Mouse (Mus musculus) forebrain, embryonic 11.5 days (tissue): ENCODE measurements around the gene Camk1d. TPM values are rescaled to one million over a fixed set of nuclear protein-coding genes. Genes with fewer than 3 reads are reported as not detected.

Source experiments
- ATAC-seq: fragments of 200-750 bp; cut with Nextera tagmentation; replicated peaks from 2 replicates; pipeline ENCODE4 v1.8.0; 2017; ENCODE audit warnings: moderate TSS enrichment; ENCODE audit not compliant: low FRiP score
- DNase-seq: peaks from one replicate; pipeline ENCODE4 v3.0.0-alpha.2; 2017; ENCODE audit warnings: low spot score
- H3K27ac ChIP-seq: fragments of 300-500 bp; sonication (generic); 2 replicates; pipeline ENCODE4 v1.5.1; 2014; ENCODE audit warnings: low read depth, low read length
- H3K27me3 ChIP-seq: fragments of 300-500 bp; sonication (generic); 2 replicates; pipeline ENCODE4 v1.6.1; 2014; ENCODE audit warnings: mild to moderate bottlenecking, low read length, mixed read lengths; ENCODE audit not compliant: control insufficient read depth, insufficient read depth
- H3K36me3 ChIP-seq: fragments of 300-500 bp; sonication (generic); 2 replicates; pipeline ENCODE4 v1.6.1; 2014; ENCODE audit warnings: mild to moderate bottlenecking, low read length, moderate library complexity, mixed read lengths; ENCODE audit not compliant: control insufficient read depth, insufficient read depth
- H3K4me1 ChIP-seq: fragments of 300-500 bp; sonication (generic); replicated peaks from 2 replicates; pipeline ENCODE4 v1.6.1; 2014; ENCODE audit warnings: low read length, mixed read lengths; ENCODE audit not compliant: control insufficient read depth, insufficient read depth
- H3K4me2 ChIP-seq: fragments of 300-500 bp; sonication (generic); 2 replicates; pipeline ENCODE4 v1.6.1; 2014; ENCODE audit warnings: low read depth, mild to moderate bottlenecking, low read length, moderate library complexity, mixed read lengths; ENCODE audit not compliant: severe bottlenecking
- H3K4me3 ChIP-seq: fragments of 300-500 bp; sonication (generic); 2 replicates; pipeline ENCODE4 v1.5.1; 2014; ENCODE audit warnings: low read depth, low read length
- H3K9ac ChIP-seq: fragments of 300-500 bp; sonication (generic); 2 replicates; pipeline ENCODE4 v1.6.1; 2014; ENCODE audit warnings: low read length
- H3K9me3 ChIP-seq: fragments of 300-500 bp; sonication (generic); 2 replicates; pipeline ENCODE4 v1.6.1; 2016; ENCODE audit warnings: low read length, mixed read lengths; ENCODE audit not compliant: control insufficient read depth
- WGBS: fragments of 180-500 bp; shearing (Covaris S2); extraction: QIAGEN DNeasy Blood & Tissue Kit; methylation state at CpG from one replicate; pipeline ENCODE4 v1.1.7; 2014; 5-methylcytosine and 5-hydroxymethylcytosine counted together
- polyA plus RNA-seq: library from polyadenylated mRNA; unstranded; fragments of >200 nt; fragmentation: Nextera tagmentation; extraction: Ambion mirVana; gene quantifications from 2 replicates; pipeline ENCODE4 v1.2.1, GENCODE M21; 2014

Gene Camk1d
- polyA plus RNA-seq, 1 experiment from 2014 or later = 2.2 TPM

- no peak for DNase-seq
Measured at GRCm38 (mm10) chr2:5477525-5477924, 236.8 kb downstream of the Camk1d start.

GRCm38 (mm10) chr2:5469366-5469941 lies 244.9 kb downstream of the Camk1d start:
- 53% methylated on average over 4 of the region's 4 CpGs for WGBS
- H3K4me1 ChIP-seq = peaks cover 2% of the 10 kb centered on the region; the same call in 1 of the 2 replicates
- no peak overlapping the region for H3K9ac ChIP-seq
- H3K27me3 ChIP-seq = no peaks in the 10 kb centered on the region
- no peak for ATAC-seq
- H3K36me3 ChIP-seq = no peaks in the 10 kb centered on the region
- no peaks in the 10 kb centered on the region; the same call in 1 of the 2 replicates for H3K9me3 ChIP-seq
- H3K4me2 ChIP-seq = no peak overlapping the region
- H3K27ac ChIP-seq = no peak overlapping the region
- no peak overlapping the region for H3K4me3 ChIP-seq
- DNase-seq = no peak

More at GRCm38 (mm10) chr2:5477525-5477924, 236.8 kb downstream of the Camk1d start:
- Histone ChIP-seq H3K4me2 (no peak overlapping the region), H3K36me3 (no peaks in the 10 kb centered on the region), H3K4me3 (no peak overlapping the region), H3K27ac (no peak overlapping the region), H3K9me3 (no peaks in the 10 kb centered on the region), H3K4me1 (no peaks in the 10 kb centered on the region), H3K9ac (no peak overlapping the region), H3K27me3 (no peaks in the 10 kb centered on the region)
- 83% methylated on average over 1 of the region's 1 CpGs for WGBS
- ATAC-seq = no peak

- Histone ChIP-seq H3K9ac (no peak overlapping the region), H3K4me3 (no peak overlapping the region), H3K9me3 (no peaks in the 10 kb centered on the region; the same call in 1 of the 2 replicates), H3K27ac (no peak overlapping the region), H3K27me3 (no peaks in the 10 kb centered on the region), H3K4me2 (no peak overlapping the region), H3K36me3 (no peaks in the 10 kb centered on the region), H3K4me1 (peaks cover 2% of the 10 kb centered on the region; the same call in 1 of the 2 replicates)
- DNase-seq (no peak), ATAC-seq (no peak)
- 74% methylated on average over 2 of the region's 2 CpGs for WGBS
Measured at GRCm38 (mm10) chr2:5467537-5467936, 246.8 kb downstream of the Camk1d start.

GRCm38 (mm10) chr2:5458671-5459235 lies 255.6 kb downstream of the Camk1d start:
- Histone ChIP-seq H3K27ac (no peak overlapping the region), H3K4me1 (no peaks in the 10 kb centered on the region), H3K36me3 (no peaks in the 10 kb centered on the region), H3K4me2 (no peak overlapping the region), H3K9ac (no peak overlapping the region), H3K4me3 (no peak overlapping the region), H3K27me3 (no peaks in the 10 kb centered on the region), H3K9me3 (no peaks in the 10 kb centered on the region)
- ATAC-seq (no peak), DNase-seq (no peak)
- WGBS = 84% methylated on average over 16 of the region's 16 CpGs

- DNase-seq (no peak), ATAC-seq (no peak)
- Histone ChIP-seq H3K27ac (no peak overlapping the region), H3K4me3 (no peak overlapping the region), H3K9ac (no peak overlapping the region), H3K4me2 (no peak overlapping the region), H3K9me3 (no peaks in the 10 kb centered on the region), H3K4me1 (no peaks in the 10 kb centered on the region), H3K27me3 (no peaks in the 10 kb centered on the region), H3K36me3 (no peaks in the 10 kb centered on the region)
- WGBS = 90% methylated on average over 5 of the region's 5 CpGs
Measured at GRCm38 (mm10) chr2:5458075-5458494, 256.2 kb downstream of the Camk1d start.

GRCm38 (mm10) chr2:5456108-5456507 lies 258.2 kb downstream of the Camk1d start:
- H3K9ac ChIP-seq = no peak overlapping the region
- 77% methylated on average over 2 of the region's 2 CpGs for WGBS
- no peaks in the 10 kb centered on the region for H3K4me1 ChIP-seq
- H3K4me2 ChIP-seq = no peak overlapping the region
- H3K4me3 ChIP-seq = no peak overlapping the region
- no peak for DNase-seq
- no peaks in the 10 kb centered on the region for H3K36me3 ChIP-seq
- ATAC-seq = no peak
- no peak overlapping the region for H3K27ac ChIP-seq
- no peaks in the 10 kb centered on the region for H3K27me3 ChIP-seq
- no peaks in the 10 kb centered on the region for H3K9me3 ChIP-seq

GRCm38 (mm10) chr2:5454830-5455229 lies 259.5 kb downstream of the Camk1d start:
- Histone ChIP-seq H3K4me2 (no peak overlapping the region), H3K27me3 (no peaks in the 10 kb centered on the region), H3K4me1 (no peaks in the 10 kb centered on the region), H3K27ac (no peak overlapping the region), H3K9ac (no peak overlapping the region), H3K4me3 (no peak overlapping the region), H3K36me3 (no peaks in the 10 kb centered on the region), H3K9me3 (no peaks in the 10 kb centered on the region)
- DNase-seq (no peak), ATAC-seq (no peak)
- 83% methylated on average over 9 of the region's 9 CpGs for WGBS

- no peaks in the 10 kb centered on the region for H3K9me3 ChIP-seq
- no peak for ATAC-seq
- H3K4me2 ChIP-seq = no peak overlapping the region
- H3K27ac ChIP-seq = no peak overlapping the region
- H3K4me1 ChIP-seq = no peaks in the 10 kb centered on the region
- no peaks in the 10 kb centered on the region for H3K36me3 ChIP-seq
- H3K4me3 ChIP-seq = no peak overlapping the region
- WGBS = 94% methylated on average over 2 of the region's 2 CpGs
- DNase-seq = no peak
- no peak overlapping the region for H3K9ac ChIP-seq
- H3K27me3 ChIP-seq = no peaks in the 10 kb centered on the region
Measured at GRCm38 (mm10) chr2:5451654-5452053, 262.7 kb downstream of the Camk1d start.

- no peak overlapping the region for H3K4me2 ChIP-seq
- H3K9ac ChIP-seq = no peak overlapping the region
- H3K36me3 ChIP-seq = no peaks in the 10 kb centered on the region
- H3K4me3 ChIP-seq = no peak overlapping the region
- H3K27me3 ChIP-seq = no peaks in the 10 kb centered on the region
- DNase-seq = no peak
- ATAC-seq = no peak
- WGBS = 83% methylated on average over 5 of the region's 5 CpGs
- no peaks in the 10 kb centered on the region for H3K4me1 ChIP-seq
- H3K27ac ChIP-seq = no peak overlapping the region
- no peaks in the 10 kb centered on the region for H3K9me3 ChIP-seq
Measured at GRCm38 (mm10) chr2:5445357-5445756, 269.0 kb downstream of the Camk1d start.
